Mouse (Mus musculus) gastrocnemius, postnatal 14 days (tissue): ENCODE measurements around the gene Insr. TPM values are rescaled to one million over a fixed set of nuclear protein-coding genes. Genes with fewer than 3 reads are reported as not detected.
A peak's percentile ranks its signal among the peaks of the same experiment; 100 is the strongest.
"Not testable (repeated sequence)": the region's sequence is repeated elsewhere in the genome, so short reads cannot be mapped to it uniquely, and the experiment has no call there.

ENCODE experiments used
- DNase-seq: peaks from one replicate; pipeline ENCODE4 v3.0.0; 2021; ENCODE audit warnings: mixed read lengths
- intact Hi-C: fragments of 180-260 bp; cut with DNase I; formaldehyde crosslinking; loops from one replicate; pipeline ENCODE4 v1.15.1; 2025; ENCODE audit warnings: low total_unique reads
- long read RNA-seq, 2 experiments: library from polyadenylated mRNA; stranded (forward); transcript quantifications; one replicate each; pipeline ENCODE4 v2.0.0; 2021
- total RNA-seq, 2 experiments: library from RNA; stranded (reverse); gene quantifications; 2 replicates each; pipeline ENCODE4 v1.2.3; 2021

Insr gene
- 10 to 100 TPM; 40.4 to 41.4 TPM for total RNA-seq
- long read RNA-seq, experiment 1, partial matches to known transcripts = 0 of 1 reads
- long read RNA-seq, experiment 1, other reads (novel, unspliced or antisense) = 1 of 1 reads
- long read RNA-seq, experiment 2, partial matches to known transcripts = 1 of 6 reads
- long read RNA-seq, experiment 2, other reads (novel, unspliced or antisense) = 5 of 6 reads

DNA sequence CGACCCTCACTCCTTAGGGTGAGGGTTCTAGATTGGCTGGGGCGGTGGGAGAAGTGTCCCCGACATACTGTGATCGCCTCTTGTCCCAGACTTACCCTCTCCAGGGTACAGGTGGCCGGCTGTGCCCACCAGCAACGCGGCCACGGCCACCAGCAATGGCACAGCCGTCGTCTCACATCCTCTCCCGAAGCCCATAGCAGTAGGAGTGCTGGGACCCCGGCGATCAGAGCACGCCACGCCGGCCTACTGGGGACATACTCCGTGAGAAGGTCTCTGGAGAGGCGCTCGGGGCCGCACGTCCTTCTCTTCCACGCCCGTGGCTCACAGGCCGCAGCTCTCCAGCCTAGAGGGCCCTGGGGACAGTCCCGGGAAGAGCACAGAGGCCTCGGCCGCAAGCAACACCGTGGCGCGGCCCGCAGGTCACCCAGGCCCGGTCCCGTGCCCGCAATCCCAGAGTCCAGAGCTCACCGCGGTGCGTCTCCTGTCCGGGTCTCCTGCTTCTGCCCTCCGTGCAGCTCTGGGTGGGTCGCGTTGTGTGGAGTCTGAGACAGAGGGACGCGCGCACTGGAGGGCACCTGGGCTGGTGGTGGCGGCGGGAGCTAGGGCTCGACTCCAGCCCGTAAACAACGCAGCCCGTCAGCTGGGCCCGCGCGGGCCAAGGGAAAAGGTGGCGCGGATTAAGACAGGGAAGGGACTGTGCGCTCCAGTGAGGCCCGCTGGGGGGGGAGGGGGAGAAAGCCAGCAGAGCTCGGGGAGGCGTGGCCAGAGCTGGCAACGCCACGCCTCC lies at the start of gene Insr:
TSS of gene Insr (minus strand) at position 684 of the 787 bp plus-strand sequence.
- DNase-seq = peak; percentile 95

DNA sequence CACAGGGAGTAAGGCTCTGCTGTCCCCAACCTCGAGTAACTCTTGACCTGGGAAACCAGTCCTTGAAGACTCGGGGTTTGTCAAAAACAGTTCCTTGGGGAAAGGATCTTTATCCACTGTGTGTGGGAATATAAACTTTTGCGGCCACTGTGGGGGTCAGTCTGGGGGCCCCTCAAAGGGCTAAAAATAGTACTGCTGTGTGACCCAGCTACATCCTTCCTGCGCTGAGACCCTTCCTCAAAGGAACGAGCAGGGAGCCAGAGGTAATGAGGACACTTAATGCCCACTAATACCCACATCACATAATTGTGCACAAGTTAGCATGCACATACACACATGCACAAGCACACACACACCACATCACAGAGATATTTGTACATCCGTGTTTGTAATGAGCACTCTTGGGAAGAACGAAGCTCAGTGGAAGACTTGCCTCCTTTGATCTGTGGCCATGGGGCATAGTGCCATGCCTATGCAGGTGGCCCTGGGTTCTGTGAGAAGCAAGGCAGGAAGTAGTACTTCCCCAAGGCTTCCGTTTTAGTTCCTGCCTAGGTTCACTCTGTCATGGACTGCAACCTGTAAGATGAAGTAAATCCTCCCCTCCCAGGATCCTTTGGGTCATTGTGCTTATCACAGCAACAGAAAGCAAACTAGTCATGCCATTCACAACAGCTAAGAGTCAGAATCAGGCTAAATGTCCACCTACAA lies 48.3 kb upstream of the Insr start:
- intact Hi-C loops = no loop called here

More for the DNA sequence above, at the start of gene Insr:
- intact Hi-C loops = loop anchor here (5.0 kb wide), 1 partner anchor 57 kb away; no protein-coding TSS in a partner anchor

DNA sequence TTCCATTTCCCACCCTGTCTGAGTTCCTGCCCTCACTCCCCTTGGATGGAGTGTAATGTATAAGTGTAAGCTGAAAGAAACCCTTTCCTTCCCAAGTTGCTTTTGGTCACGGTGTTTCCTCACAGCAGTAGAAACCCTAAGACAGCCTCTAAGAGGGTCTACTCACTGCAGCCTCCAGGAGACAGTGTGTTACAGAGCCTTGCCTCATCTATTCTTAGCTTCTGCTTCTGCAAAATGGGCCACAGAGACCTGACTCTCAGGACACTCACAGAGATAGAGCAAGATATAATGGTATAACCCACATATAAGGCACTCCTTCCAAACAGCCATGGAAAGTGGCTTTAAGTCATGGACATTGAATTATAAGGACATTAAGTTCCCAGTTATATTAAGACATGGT lies 47.6 kb upstream of the Insr start:
- no peak for DNase-seq
- intact Hi-C loops = no loop called here

More for the DNA sequence above, 48.3 kb upstream of the Insr start:
- DNase-seq = no peak

DNA sequence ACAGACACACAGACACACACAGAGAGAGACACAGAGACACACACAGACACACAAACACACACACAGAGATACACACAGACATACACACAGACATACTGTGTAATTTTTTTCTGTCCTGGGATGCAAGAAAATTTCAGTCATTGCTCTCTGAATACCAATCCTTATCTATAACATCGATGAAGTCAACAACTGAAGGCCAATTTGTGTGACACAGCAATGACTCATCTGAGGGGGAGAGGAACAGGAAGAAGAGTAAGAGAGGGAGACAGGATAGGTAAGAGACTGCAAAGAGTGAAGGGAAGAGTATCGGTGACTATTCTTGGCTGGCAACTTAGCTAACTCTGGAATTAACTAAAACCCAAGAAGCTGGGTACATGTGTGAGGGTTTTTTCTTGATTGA lies 44.8 kb upstream of the Insr start:
- intact Hi-C loops = no loop called here
- DNase-seq = no peak

DNA sequence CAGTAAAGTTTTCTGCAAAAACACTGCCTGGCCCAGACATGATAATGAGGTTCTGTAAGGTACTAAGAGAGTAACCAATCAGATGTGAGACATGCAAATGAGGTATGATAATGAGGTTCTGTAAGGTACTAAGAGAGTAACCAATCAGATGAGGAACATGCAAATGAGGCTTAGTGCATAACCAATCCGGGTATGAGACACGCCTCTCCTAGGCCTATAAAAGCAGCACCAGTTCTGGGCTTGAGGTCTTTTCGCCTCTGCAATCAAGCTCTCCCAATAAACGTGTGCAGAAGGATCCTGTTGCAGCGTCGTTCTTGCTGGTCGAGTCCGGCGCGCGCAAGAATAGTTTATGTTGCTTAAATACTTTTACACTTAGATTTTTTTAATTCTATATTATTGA lies 39.9 kb upstream of the Insr start:
- intact Hi-C loops, DNase-seq: not testable (repeated sequence)

DNA sequence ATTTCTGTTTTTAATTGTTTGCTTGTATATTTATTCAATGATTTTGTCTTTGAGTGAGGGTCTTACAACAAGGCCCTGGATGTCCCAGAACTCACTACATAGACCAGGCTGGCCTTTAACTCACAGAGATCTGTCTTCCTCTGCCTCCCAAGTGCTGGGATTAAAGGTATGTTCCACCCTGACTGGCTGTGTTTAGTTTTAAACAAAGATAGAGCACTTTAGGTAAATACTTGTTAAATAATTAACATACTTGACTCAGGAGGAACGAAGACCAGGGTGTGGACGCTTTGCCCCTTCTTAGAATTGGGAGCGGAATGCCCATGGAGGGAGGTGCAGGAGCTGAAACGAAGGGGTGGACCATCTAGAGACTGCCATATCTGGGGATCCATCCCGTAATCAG lies 37.2 kb upstream of the Insr start:
- no peak for DNase-seq

DNA sequence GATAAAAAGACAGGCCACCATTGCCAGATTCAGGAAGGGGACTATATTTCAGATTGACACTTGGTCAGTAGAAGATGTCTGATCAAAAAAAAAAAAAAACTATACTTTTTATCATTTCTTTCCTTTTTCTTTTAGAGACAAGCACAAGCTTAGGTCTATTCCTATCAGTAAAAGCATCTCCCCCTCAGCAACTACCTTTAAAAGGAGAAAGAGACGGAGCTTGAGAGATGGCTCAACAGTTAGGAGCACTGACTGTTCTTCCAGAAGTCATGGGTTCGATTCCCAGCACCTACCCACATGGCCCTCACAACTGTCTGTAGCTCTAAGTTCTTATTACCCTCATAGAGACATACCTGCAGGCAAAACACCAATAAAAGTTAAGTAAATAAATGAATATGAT lies 34.9 kb upstream of the Insr start:
- no peak for DNase-seq
- intact Hi-C loops = no loop called here

More for the DNA sequence above, 37.2 kb upstream of the Insr start:
- intact Hi-C loops = no loop called here

DNA sequence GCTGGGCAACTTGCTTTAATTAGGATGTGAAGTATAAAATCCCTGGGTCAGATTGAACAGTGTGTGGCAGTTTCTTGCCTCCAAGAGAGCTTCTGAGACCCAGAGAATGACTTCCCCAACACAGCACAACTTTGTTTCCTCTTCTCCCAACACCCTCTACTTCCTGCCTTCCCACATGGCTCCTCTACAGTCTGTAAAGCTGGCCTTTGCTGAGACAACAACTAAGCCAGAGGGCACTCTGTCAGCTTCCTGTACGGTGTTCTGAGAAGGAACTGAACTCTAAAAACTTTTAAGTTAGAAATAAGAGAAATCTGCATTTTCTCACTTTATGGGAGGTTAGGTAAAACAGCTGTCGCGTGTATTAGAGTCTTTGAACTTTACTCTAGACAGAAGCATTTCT lies 34.4 kb upstream of the Insr start:
- no peak for DNase-seq
- intact Hi-C loops = no loop called here

DNA sequence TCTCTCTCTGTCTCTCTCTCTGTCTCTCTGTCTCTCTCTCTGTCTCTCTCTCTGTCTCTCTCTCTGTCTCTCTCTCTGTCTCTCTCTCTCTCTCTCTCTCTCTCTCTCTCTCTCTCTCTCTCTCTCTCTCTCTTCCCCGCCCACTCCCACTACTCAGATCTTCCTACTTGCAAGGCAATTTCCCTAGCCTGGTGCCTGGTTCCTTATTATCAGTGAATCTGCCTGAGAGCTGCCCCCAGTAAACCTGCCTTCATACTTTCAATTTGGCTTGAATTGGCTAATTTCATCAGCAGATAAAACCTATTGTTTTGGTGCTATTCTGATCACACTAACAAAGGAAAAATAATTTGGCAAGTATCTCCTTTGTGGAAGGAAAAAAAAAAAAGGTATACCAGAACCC lies 34.0 kb upstream of the Insr start:
- DNase-seq, intact Hi-C loops: not testable (repeated sequence)

DNA sequence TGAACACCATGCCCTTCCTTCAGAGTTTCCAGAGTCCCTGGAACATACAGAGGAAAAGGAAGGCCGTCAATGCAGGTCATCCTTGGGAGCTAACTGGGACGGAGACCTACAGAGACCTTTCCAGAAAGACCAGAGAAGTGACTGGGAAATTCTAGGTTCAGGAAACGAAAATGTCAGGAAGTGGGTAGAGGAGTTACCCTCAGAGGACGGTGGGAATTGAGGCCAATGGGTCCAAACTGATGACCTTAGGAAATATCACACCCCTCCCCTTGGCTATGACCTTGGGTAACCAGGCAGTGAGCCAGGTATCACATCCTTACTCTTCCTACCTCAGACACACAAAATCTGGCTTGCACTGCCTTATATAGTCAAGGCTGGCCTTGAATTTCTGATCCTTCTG lies 32.1 kb upstream of the Insr start:
- no peak for DNase-seq

DNA sequence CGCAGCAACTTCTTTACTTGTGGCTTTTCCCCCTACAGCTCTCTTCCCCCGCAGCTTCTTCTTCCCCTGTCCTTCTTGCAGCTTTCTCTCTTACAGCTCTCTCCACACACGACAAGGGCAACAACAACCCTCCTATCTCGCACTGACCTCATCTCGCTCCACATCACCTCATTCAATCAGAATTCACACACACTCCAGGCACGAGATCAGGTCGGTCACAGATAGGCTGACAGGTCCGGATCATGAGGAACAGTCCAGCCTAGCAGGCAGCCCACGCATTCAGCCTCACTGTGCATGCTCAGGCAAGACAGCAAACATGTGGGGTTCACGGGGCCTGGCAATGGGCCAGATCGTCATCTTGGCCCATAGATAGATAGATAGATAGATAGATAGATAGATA lies 30.2 kb upstream of the Insr start:
- DNase-seq = no peak
- intact Hi-C loops = no loop called here

More for the DNA sequence above, 32.1 kb upstream of the Insr start:
- intact Hi-C loops = no loop called here

DNA sequence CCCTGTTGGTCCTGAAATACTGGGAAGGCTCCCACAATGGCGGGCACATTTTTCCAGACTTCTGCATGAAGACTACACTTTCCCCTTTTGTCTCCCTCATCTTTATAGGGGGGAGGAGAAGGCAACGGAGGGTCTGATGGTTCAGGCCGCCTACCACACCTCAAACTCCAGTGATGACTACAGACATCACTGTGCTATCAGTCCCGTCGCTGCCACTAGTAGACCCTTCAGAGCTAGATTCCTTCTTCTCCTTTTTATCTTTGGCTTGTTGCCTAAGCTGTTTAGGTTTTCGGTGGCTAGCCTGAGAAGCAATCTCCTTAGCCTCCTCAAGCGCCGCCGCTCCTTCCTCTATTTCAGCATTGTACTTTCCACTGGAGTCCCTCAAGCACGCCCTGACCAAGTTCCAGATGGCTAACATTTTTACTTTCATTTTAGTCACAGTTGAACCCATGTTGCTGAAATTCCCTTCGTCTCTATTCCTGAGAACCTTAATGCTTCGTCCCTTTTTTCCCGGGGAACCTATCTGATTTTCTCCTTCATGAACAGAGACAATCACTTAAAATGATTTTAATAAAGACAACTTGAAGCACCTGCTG lies 28.9 kb upstream of the Insr start:
- DNase-seq, intact Hi-C loops: not testable (repeated sequence)

DNA sequence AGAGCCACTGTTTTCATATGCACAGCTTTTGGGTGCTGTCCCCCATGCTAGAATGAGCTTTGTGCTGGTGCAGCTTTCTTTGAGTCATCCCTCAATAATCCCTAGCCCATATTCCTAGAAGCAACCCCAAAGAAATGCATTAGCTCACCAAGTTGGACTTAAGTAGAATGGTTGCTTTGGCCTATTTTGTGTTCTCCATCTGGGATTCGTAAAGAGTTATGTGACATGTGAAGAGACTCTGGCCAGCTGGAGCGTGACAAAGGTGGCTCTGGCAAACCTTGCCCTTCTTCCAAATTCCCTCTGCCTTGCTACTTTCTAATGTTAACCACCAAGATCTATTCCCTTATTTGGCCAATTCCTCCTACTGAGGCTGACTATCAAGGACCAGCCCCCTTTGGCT lies 22.7 kb upstream of the Insr start:
- intact Hi-C loops = no loop called here
- DNase-seq = no peak

DNA sequence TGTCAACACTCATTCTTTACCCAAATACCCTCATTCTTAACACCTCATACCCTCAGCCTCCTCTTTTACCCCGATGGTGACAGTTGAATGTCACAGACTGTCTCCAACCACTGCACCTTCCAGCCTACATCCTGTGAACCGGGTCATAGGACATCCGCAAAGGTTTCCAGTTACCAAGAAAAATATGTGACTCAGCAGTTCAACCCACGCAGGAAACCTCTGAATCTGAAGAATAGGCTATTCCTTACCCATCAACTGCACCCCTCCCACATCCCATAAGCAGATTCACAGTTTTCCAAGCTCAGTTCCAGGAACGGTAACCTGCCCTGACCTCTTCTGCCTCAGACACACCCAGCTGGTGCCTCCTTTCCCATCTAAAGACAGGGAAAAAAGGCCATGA lies 19.9 kb upstream of the Insr start:
- DNase-seq = no peak
- intact Hi-C loops = no loop called here

DNA sequence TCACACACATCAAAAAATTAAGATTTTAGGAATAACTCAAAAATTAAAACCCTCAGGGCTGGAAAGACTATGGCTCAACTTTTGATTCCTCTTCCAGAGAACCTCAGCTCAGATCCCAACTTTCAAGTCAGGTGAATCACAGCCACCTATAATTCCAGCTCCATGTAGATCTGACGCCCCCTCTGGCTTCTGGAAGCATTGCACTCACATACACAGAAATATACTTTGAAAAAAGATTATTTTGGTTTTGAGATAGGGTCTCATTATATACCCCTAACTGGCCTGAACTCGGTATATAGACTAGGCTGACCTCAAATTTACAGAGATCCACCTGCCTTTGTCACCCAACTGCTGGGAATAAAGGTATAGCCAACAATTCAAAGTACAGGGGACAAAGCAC lies 6.4 kb upstream of the Insr start:
- intact Hi-C loops = no loop called here
- DNase-seq = no peak

DNA sequence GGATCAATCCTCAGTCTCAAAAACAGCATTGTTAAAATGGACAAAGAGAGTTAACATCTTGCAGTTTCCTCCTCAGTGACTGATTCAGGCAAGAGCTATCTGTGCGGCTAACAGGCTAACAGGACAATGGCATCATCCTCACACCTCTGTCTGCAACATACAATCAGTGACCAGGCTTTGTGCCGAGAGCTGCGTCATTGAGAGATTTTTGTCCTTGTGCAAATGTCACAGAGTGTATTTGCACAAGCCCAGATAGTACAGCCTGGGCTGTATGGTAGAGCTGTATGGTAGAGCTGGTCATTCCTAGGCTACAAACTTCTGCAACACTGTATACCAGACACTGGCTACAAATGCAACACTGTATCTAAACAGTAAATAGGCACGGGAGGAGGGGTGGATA lies 5.2 kb upstream of the Insr start:
- DNase-seq = no peak
- intact Hi-C loops = no loop called here

DNA sequence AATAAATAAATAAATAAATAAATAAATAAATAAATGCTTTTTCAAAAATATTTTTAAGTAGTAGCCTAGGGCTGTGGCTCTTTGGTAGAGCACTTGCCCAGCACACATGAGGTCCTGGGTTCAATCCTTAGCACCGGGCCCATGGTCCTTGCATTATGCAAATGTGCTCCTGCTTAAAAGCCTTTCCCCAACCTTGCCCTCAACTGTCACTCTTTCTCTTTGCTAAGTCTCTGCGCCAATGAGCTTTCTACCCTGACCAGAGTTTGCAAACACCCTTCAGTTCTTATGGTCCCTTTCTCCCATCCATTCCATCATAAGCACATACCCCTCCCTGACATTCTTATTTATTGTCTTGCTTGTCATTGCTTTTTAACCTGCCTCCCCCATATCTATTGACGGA lies 1.9 kb upstream of the Insr start:
- intact Hi-C loops = no loop called here
- DNase-seq = no peak

DNA sequence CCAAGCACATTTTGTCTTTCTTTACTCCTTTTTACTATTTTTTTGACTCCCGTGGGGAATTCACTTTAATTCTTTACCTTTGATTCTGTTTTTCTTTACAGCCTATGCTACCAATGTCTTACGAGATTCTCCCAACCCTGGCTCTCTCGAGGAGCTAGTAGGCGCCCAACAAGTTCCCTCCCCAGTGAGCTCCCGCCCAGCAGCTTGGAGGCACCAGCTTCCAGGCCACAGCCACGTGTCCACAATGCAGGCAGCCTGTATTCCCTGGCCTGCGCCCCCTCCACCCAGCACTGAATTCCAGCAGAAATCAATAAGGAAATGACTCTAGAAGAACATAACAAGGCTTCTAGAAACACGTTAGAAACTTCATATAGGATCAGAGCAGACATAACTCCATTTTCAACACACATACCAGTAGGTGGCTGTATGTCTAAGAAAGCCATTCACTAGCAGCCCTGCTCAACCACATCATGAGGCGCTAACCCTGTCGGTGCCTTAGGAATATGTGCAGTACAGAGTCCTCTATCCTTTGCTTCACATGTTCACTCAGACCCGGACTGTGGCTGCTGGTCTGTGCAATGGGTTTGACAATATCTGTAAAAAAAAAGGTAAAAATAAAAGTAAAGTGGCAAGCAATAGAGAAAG lies 971 bp upstream of the Insr start:
- intact Hi-C loops = no loop called here
- peak; percentile 42 for DNase-seq

DNA sequence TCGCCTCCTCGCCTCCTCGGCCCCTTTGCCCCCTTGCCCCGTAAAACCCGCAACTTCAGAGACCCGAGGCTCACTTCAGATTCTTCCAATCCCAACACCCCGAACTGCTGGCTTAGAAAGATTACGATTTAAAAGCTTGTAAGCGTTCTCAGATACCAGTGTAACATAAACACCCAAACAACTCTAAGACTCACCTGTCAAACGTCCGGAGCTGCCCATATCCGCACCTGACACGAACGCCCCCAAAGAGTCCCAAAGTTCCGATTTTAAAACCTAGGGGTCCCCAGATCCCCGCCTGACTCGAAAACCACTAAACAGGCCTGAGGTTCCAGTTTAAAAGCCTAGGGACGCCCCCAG lies 282 bp upstream of the Insr start:
- intact Hi-C loops = loop anchor here (5.0 kb wide), 1 partner anchor 57 kb away; no protein-coding TSS in a partner anchor
- DNase-seq = no peak
